Mouse (Mus musculus): ENCODE measurements around the gene Olfr178.

Gene Olfr178

DNA sequence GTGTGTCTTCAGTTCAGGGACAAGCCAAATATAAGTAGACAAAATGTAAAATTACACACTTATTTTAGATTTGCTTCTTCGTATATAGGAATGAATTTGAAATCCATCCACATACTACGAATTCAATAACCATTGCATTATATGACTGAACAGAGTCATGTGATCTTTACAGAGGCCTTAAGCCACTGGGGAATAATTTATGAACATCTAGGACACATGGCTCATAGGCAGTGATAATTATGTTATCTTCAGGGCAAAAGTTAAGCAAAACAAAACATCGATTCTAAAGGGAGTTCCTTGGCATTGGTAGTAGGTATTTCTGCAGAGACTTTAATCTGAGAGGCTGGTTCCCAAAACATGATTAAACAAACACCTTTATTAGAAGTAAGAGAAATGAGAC, at the start of gene Olfr178:
Olfr178 (minus strand) TSS at position 101 of the 400 bp plus-strand sequence.
- in situ Hi-C loops (cut with MboI, MseI) = no loop called here

DNA sequence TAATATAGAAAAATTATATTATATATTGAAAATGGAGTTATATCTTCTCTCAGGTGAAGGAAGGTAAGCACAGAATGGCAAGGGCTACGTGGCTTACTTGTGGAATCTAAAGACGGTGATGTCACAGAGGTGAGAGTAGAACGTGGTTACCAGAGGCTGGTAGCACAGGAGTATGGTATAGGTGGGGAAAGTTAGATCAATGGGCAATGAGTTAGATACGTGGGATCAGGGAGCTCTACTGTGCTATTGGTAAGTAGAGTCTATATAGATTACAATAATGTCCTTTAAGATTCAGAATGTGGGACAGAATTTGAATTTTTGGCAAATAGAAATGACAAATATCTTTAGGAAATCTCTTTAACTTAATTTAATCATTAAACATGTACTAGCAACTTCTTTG, 37.4 kb upstream of the Olfr178 start, which contains the start of gene Olfr180:
Olfr180 (minus strand) TSS at position 101 of the 400 bp plus-strand sequence.
- in situ Hi-C loops (cut with MboI, MseI) = no loop called here

DNA sequence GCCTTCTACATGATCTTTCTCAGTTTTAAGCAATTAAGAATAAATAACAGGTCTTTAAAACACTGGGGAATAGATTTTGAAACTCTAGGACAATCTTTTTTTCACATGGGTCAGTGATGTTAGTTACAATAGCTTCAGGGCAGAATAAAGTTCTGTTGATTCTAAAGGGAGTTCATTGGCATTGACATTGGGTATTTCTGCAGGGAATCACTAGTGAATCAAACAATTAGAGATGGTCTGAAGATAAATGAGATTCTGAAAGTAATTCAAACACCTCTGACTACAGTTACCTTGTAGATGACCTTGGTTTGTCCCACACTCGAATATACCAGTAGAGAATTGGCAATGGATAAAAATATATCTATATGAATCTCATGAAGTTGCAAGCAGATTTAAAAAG, 36.8 kb upstream of the Olfr178 start, which contains the start of gene Olfr181:
Olfr181 (minus strand) TSS at position 101 of the 400 bp plus-strand sequence.
- in situ Hi-C loops (cut with MboI, MseI) = no loop called here

DNA sequence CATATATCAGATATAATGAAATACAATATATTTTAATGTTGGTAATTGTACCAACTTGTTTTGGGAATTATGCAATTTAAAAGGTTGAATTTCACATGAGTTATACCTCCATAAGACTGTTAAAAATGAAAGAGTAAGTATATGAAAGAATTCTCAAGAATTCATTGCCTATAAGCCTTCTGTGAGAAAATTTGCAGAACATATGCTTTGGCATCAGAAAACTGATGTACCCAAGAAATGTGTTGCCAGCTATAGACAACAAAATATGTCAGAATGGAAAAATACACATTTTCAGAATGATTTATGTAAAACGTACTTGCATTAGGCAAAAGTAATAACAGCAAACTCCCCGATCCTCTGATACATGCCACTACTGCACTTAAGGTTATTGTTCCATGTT, 7.4 kb downstream of the Olfr178 start:
- in situ Hi-C loops (cut with MboI, MseI) = no loop called here

DNA sequence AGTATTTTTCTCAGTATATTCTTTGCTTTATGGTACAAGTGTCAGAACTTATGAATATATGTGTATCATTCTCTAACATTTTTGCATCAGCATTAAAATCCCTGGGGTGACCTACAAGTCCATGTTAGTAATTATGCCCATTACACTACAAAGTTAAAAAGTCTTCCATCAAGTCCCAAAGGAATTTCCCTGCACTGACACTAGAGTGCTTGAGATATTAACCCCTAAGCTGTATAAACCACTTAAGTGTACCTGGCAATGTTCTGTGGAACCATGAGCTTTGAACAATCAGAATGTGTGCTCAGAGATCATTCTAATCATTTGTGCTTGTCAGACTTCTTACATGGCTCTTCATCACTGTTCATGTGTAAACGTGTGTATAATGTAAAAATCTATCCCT, 17.2 kb downstream of the Olfr178 start, which contains the start of gene Olfr177:
Olfr177 (minus strand) TSS at position 101 of the 400 bp plus-strand sequence.
- in situ Hi-C loops (cut with MboI, MseI) = no loop called here

DNA sequence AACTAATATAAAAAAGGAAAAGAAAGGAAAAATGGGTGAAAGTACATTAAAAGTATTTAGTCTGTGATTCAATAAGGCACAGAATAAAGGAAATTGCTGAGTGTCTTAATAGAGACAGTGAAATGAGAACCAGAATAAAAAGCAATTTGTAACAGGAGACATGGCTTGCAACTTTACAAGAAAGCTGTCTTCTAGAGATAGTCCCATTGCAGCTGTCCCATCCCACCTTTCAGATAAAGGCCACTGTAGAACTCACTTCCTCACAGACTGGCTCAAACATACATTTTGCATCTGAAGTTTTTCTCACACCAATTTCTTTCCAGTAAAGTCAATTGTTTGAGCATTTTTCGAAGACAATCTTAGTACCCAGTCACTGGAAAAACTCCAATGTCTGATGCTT, 30.4 kb downstream of the Olfr178 start:
- in situ Hi-C loops (cut with MboI, MseI) = no loop called here

DNA sequence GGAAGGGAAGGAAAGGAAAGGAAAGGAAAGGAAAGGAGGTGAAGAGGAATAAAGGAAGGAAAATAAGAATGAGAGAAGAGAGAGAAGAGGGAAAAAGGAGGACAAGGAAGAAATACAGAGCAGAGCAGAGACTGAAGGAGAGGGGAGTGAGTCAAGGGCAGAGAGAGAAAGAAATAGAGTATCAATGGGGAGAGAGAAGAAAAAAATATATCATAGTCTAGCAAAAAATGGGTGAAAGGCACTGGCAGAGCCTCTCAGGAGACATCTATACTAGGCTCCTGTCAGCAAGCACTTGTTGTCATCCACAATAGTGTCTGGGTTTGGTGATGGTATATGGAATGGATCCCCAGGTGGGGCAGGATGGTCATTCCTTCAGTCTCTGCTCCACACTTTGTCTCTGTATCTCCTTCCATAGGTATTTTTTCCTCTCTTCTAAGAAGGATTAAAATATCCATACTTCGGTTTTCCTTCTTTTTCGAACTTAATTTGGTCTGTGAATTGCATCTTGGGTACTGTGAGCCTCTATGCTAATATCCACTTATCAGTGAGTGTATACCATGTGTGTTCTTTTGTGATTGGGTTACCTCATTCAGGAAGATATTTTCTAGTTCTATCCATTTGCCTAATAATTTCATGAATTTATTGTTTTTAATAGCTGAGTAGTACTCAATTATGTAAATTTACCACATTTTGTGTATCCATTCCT, 31.7 kb downstream of the Olfr178 start:
- in situ Hi-C loops (cut with MboI, MseI) = no loop called here
